In the genomic region with DNA sequence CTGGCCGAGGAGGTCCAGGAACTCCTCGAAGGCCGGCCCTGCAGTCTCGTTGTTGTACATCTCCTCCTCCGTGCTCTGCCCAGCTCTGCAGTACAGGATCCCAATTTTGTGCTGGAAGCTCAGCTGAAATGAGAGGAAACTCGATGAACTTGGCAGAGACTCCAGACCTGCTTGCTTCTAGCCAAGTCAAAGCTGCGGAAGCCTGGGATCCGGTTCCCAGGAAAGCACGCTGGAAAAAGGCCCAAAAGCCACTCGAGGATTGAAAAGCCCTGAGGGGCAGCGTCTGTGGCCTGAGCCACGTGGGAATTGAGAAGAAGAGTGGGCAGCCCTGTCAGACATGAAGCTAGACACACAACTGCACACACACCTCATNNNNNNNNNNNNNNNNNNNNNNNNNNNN, we compare ENCODE assay signal across 8 mouse cellular contexts.
DNase-seq lines count a peak whose midpoint lies in the region; ATAC-seq and TF ChIP-seq lines count a peak whose summit lies in the region.

No protein-coding gene starts in this region.

- peaks cover under 1% of the 10 kb centered on the region; the same call in 1 of the 2 replicates for H3K36me3 ChIP-seq in hindbrain, postnatal 0 days (ENCODE audit: insufficient read depth, low read length)
- H3K36me3 ChIP-seq in hindbrain, embryonic 13.5 days: peaks cover 55% of the 10 kb centered on the region
- peaks cover 8% of the 10 kb centered on the region; the same call in 1 of the 2 replicates for H3K36me3 ChIP-seq in kidney, embryonic 16.5 days (ENCODE audit: insufficient read depth, low read length)
- H3K36me3 ChIP-seq in intestine, embryonic 15.5 days: peaks cover 10% of the 10 kb centered on the region; the same call in 1 of the 2 replicates

- H3K27ac ChIP-seq in hindbrain, postnatal 0 days: no peak overlapping the region
- no peak overlapping the region for H3K27ac ChIP-seq in hindbrain, embryonic 13.5 days
- peak overlapping the region; percentile 44 for H3K27ac ChIP-seq in kidney, embryonic 16.5 days (ENCODE audit: low read length)
- H3K27ac ChIP-seq in intestine, embryonic 15.5 days: no peak overlapping the region; the same call in 1 of the 2 replicates

- no peak overlapping the region for H3K4me3 ChIP-seq in hindbrain, postnatal 0 days (ENCODE audit: low read length)
- no peak overlapping the region for H3K4me3 ChIP-seq in hindbrain, embryonic 13.5 days
- no peak overlapping the region for H3K4me3 ChIP-seq in kidney, embryonic 16.5 days (ENCODE audit: low read length)
- no peak overlapping the region for H3K4me3 ChIP-seq in intestine, embryonic 15.5 days (replicated peaks)

- peak; percentile 32; the same call in 1 of the 2 replicates for ATAC-seq in hindbrain, postnatal 0 days
- no peak for ATAC-seq in hindbrain, embryonic 13.5 days (ENCODE audit: low FRiP score)
- ATAC-seq in kidney, embryonic 16.5 days (ENCODE audit: low FRiP score, low TSS enrichment): no peak
- ATAC-seq in megakaryocyte progenitor cell, adult 5-6 weeks (replicated peaks; ENCODE audit: poor library complexity): no peak
- no peak for ATAC-seq in intestine, embryonic 15.5 days

- DNase-seq in hindbrain, postnatal 0 days (ENCODE audit: low spot score): peak; percentile 82
- DNase-seq in brain, adult 2 months (ENCODE audit: low read depth, low spot score): peak; percentile 88
- peak; percentile 23 to 25 for DNase-seq in frontal cortex, postnatal 14 days (ENCODE audit: low spot score in 2 of 2)
- peak; percentile 66 for DNase-seq in lung, postnatal 25 days (ENCODE audit: low spot score)

- no peak overlapping the region for H3K9ac ChIP-seq in hindbrain, postnatal 0 days (replicated peaks; ENCODE audit: low read length)
- H3K9ac ChIP-seq in hindbrain, embryonic 13.5 days: no peak overlapping the region
- no peak overlapping the region for H3K9ac ChIP-seq in kidney, embryonic 16.5 days (replicated peaks; ENCODE audit: low read length)
- H3K9ac ChIP-seq in intestine, embryonic 15.5 days: no peak overlapping the region

- H3K27me3 ChIP-seq in hindbrain, postnatal 0 days (ENCODE audit: insufficient read depth, low read length): no peaks in the 10 kb centered on the region
- H3K27me3 ChIP-seq in hindbrain, embryonic 13.5 days: 0 out of 2 replicates have a peak, but pooled peaks cover 2% of the 10 kb centered on the region
- no peaks in the 10 kb centered on the region for H3K27me3 ChIP-seq in kidney, embryonic 16.5 days (ENCODE audit: insufficient read depth, low read length)
- no peaks in the 10 kb centered on the region for H3K27me3 ChIP-seq in intestine, embryonic 15.5 days (replicated peaks)

- H3K9me3 ChIP-seq in hindbrain, postnatal 0 days (ENCODE audit: low read length): no peaks in the 10 kb centered on the region
- H3K9me3 ChIP-seq in hindbrain, embryonic 13.5 days: no peaks in the 10 kb centered on the region
- H3K9me3 ChIP-seq in kidney, embryonic 16.5 days (ENCODE audit: low read length): no peaks in the 10 kb centered on the region
- no peaks in the 10 kb centered on the region for H3K9me3 ChIP-seq in intestine, embryonic 15.5 days

- no peak overlapping the region for H3K4me2 ChIP-seq in hindbrain, postnatal 0 days (ENCODE audit: low read depth, low read length)
- H3K4me2 ChIP-seq in hindbrain, embryonic 13.5 days: no peak overlapping the region
- no peak overlapping the region for H3K4me2 ChIP-seq in kidney, embryonic 16.5 days (replicated peaks; ENCODE audit: low read depth, low read length)
- H3K4me2 ChIP-seq in intestine, embryonic 15.5 days (replicated peaks): no peak overlapping the region

- H3K4me1 ChIP-seq in hindbrain, postnatal 0 days (ENCODE audit: insufficient read depth, low read length): no peaks in the 10 kb centered on the region
- H3K4me1 ChIP-seq in hindbrain, embryonic 13.5 days (replicated peaks): peaks cover 16% of the 10 kb centered on the region; the same call in 1 of the 2 replicates
- no peaks in the 10 kb centered on the region for H3K4me1 ChIP-seq in kidney, embryonic 16.5 days (ENCODE audit: insufficient read depth, low read length)
- H3K4me1 ChIP-seq in intestine, embryonic 15.5 days (replicated peaks): peaks cover 3% of the 10 kb centered on the region; the same call in 1 of the 2 replicates

- TF ChIP-seq CTCF in hindbrain, postnatal 0 days (IDR thresholded peaks at IDR 0.05; ENCODE audit: low read depth): no peak

- WGBS in hindbrain, postnatal 0 days: 41% methylated on average over 12 of the region's 12 CpGs
- WGBS in hindbrain, embryonic 13.5 days: 75% methylated on average over 12 of the region's 12 CpGs
- WGBS in kidney, embryonic 16.5 days: 59% methylated on average over 12 of the region's 12 CpGs
- 60% methylated on average over 12 of the region's 12 CpGs for WGBS in intestine, embryonic 15.5 days

Comparison
In these comparisons a context has a peak if more than half of its experiments do, and no peak if none do; other contexts are left out.
1. DNase-seq: peak in every context shown above with its lines; median percentile 88 in brain, adult 2 months; 82 in hindbrain, postnatal 0 days; 66 in lung, postnatal 25 days; 24 in frontal cortex, postnatal 14 days.